Mouse (Mus musculus) heart, embryonic 11.5 days (tissue): Measurements from ENCODE around the gene Lhpp. TPM values are rescaled to one million over a fixed set of nuclear protein-coding genes. Genes with fewer than 3 reads are reported as not detected.

Experiments used
- ATAC-seq: fragments of 200-750 bp; cut with Nextera tagmentation; replicated peaks from 2 replicates; pipeline ENCODE4 v1.8.0; 2017; ENCODE audit warnings: moderate library complexity; ENCODE audit not compliant: insufficient number of reproducible peaks, low FRiP score, low TSS enrichment
- H3K27ac ChIP-seq: fragments of 300-500 bp; sonication (generic); 2 replicates; pipeline ENCODE4 v1.5.1; 2014; ENCODE audit warnings: mild to moderate bottlenecking, low read depth, low read length
- H3K27me3 ChIP-seq: fragments of 300-500 bp; sonication (generic); 2 replicates; pipeline ENCODE4 v1.6.1; 2014; ENCODE audit warnings: mild to moderate bottlenecking, low read length, mixed read lengths; ENCODE audit not compliant: control insufficient read depth, insufficient read depth
- H3K36me3 ChIP-seq: fragments of 300-500 bp; sonication (generic); 2 replicates; pipeline ENCODE4 v1.6.1; 2014; ENCODE audit warnings: mild to moderate bottlenecking, low read length, moderate library complexity, mixed read lengths; ENCODE audit not compliant: control insufficient read depth, insufficient read depth
- H3K4me1 ChIP-seq: fragments of 300-500 bp; sonication (generic); 2 replicates; pipeline ENCODE4 v1.6.1; 2014; ENCODE audit warnings: low read length; ENCODE audit not compliant: control insufficient read depth, insufficient read depth
- H3K4me2 ChIP-seq: fragments of 300-500 bp; sonication (generic); 2 replicates; pipeline ENCODE4 v1.6.1; 2014; ENCODE audit warnings: mild to moderate bottlenecking, moderate library complexity
- H3K4me3 ChIP-seq: fragments of 300-500 bp; sonication (generic); 2 replicates; pipeline ENCODE4 v1.5.1; 2014; ENCODE audit warnings: low read depth, low read length
- H3K9ac ChIP-seq: fragments of 300-500 bp; sonication (generic); 2 replicates; pipeline ENCODE4 v1.6.1; 2014; ENCODE audit warnings: mild to moderate bottlenecking, low read depth, low read length, moderate library complexity
- H3K9me3 ChIP-seq: fragments of 300-500 bp; sonication (generic); replicated peaks from 2 replicates; pipeline ENCODE4 v1.6.1; 2016; ENCODE audit warnings: low read length; ENCODE audit not compliant: control insufficient read depth
- WGBS: fragments of 180-500 bp; shearing (Covaris S2); extraction: QIAGEN DNeasy Blood & Tissue Kit; methylation state at CpG from one replicate; pipeline ENCODE4 v1.1.7; 2014; ENCODE audit not compliant: insufficient replicate concordance; 5-methylcytosine and 5-hydroxymethylcytosine counted together
- polyA plus RNA-seq: library from polyadenylated mRNA; unstranded; fragments of >200 nt; fragmentation: Nextera tagmentation; extraction: Ambion mirVana; gene quantifications from 2 replicates; pipeline ENCODE4 v1.2.1, GENCODE M21; 2014

The Lhpp gene
- polyA plus RNA-seq, 1 experiment from 2014 or later = 21.9 TPM

DNA sequence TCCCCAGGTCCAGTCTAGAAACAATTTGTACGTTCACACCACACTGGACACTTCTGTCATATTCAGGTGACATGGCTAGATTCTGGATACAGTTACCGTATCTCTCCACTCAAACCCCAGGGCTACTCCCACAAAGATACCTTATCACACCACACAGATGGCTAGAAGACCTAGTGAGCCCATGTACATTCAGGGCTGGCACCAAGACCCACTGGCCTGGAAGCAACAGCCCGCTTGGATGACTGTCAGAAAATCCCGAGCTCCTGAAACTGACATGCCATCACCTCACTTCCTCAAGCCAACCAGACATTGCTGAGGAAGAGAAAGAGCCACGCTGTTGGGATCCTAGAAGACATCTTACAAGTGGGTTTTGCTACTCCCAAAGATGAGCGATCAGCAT, 128.4 kb downstream of the Lhpp start:
- Histone ChIP-seq H3K4me3 (no peak overlapping the region), H3K4me1 (peaks cover 36% of the 10 kb centered on the region), H3K27ac (no peak overlapping the region), H3K27me3 (no peaks in the 10 kb centered on the region), H3K9me3 (no peaks in the 10 kb centered on the region), H3K9ac (no peak overlapping the region), H3K36me3 (no peaks in the 10 kb centered on the region), H3K4me2 (no peak overlapping the region)
- WGBS = 79% methylated on average over 6 of the region's 6 CpGs
- ATAC-seq = no peak

DNA sequence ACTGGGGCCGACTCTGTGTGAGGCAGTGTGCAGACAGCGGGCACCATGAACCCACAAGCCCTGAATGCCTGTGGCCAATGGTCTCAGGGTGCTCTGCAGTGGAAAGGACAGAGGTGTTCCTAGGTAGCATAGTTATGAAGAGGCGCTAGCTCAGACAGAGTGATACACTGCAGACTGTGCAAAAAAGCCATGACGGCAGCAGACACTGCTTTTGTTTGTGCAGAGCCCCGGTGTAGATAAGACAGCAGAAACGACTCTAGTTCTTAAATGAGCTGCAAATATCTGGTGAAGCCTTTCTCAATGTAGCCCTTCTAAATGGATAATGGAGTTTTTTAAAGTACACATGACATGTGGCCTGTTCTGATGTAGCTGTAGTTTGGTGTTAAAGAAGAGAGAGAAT, 129.4 kb downstream of the Lhpp start:
- WGBS = 53% methylated on average over 6 of the region's 6 CpGs
- Histone ChIP-seq H3K36me3 (no peaks in the 10 kb centered on the region), H3K9ac (no peak overlapping the region), H3K9me3 (no peaks in the 10 kb centered on the region), H3K4me2 (no peak overlapping the region), H3K27me3 (no peaks in the 10 kb centered on the region), H3K27ac (no peak overlapping the region), H3K4me1 (peaks cover 29% of the 10 kb centered on the region), H3K4me3 (no peak overlapping the region)
- ATAC-seq = no peak

DNA sequence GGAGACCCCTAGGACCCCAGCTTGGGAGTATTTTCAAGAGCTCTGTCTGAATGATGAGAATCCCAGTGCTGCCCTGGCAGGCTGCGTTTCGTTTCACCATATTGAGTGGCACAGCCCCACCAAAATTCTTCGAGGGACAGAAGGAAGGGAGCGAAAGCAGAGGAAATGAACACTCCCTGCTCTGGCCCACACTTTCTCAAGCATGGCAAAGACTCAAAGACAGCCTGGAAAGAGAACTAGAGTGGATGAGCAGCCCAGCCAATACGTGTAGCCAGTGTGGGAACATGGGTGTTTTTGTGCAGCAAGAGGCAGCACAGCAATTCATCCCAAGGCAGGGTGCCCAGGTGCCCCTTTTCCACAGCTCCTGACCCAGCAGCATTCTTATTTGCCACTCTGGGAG, 132.5 kb downstream of the Lhpp start:
- no peak overlapping the region for H3K27ac ChIP-seq

DNA sequence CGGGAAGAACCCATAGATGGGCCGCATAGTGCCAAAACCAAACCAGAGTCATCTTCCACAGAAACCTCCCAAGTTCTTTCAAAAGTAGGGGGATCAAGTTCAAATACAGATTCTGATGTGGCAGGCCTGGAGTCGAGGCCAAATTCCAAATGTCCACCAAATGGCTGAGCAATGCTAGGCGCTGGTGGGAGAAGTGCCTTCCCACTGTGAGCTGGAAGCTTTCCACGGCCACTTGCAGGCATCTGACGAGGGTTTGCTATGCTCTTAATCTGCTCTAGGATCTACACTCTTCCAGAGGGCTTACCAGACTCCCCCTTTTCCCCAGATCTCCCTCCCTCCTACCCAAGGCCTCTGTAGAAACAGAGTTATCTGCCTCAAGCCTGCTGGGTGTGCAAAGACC, 136.7 kb downstream of the Lhpp start:
- Histone ChIP-seq H3K36me3 (no peaks in the 10 kb centered on the region), H3K9ac (no peak overlapping the region), H3K4me2 (no peak overlapping the region), H3K4me1 (peaks cover 2% of the 10 kb centered on the region; the same call in 1 of the 2 replicates), H3K27ac (no peak overlapping the region), H3K9me3 (no peaks in the 10 kb centered on the region), H3K4me3 (no peak overlapping the region), H3K27me3 (no peaks in the 10 kb centered on the region)
- no peak for ATAC-seq
- WGBS = 72% methylated on average over 6 of the region's 6 CpGs

More for the DNA sequence above, 132.5 kb downstream of the Lhpp start:
- Histone ChIP-seq H3K4me3 (no peak overlapping the region), H3K36me3 (no peaks in the 10 kb centered on the region), H3K9me3 (no peaks in the 10 kb centered on the region), H3K27me3 (no peaks in the 10 kb centered on the region), H3K4me1 (peaks cover 10% of the 10 kb centered on the region), H3K4me2 (no peak overlapping the region), H3K9ac (no peak overlapping the region)
- 90% methylated on average over 5 of the region's 5 CpGs for WGBS
- ATAC-seq = no peak

DNA sequence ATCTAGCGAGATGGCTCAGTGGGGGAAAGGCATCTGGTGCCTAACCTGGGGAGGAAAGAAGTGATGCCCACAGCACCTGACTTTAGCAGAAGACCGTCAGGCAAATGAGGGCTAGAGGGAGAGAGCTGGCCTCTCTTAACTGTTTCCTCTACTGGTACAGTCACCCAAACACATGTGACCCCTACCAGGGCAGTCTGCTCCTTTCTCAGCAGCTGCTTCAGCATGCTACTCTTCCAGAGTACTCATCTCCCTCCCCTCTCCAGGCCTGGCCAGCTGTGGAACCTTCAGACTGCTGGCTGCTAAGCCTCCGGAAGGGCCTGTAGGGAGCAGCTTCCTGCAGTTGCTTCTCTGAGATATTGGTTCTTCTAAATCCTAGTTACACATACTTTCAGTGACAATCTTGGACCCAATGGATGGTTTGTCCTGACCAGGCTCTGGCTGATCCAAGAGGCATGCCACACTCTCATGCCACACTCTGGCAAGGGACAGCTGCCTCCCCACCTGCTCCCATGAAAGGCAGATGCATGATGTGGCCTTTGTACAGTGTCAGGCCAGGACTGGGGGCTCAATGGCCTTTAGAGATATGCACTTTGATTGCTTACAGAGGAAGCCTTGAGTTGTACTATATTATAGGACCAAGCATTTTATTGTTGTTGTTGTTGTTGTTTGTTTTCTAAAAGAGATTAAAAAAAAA, 137.8 kb downstream of the Lhpp start:
- Histone ChIP-seq H3K4me1 (peaks cover 2% of the 10 kb centered on the region; the same call in 1 of the 2 replicates), H3K27me3 (no peaks in the 10 kb centered on the region), H3K36me3 (no peaks in the 10 kb centered on the region), H3K4me3 (no peak overlapping the region), H3K27ac (no peak overlapping the region), H3K9ac (no peak overlapping the region), H3K4me2 (no peak overlapping the region), H3K9me3 (no peaks in the 10 kb centered on the region)
- 72% methylated on average over 3 of the region's 3 CpGs for whole genome bisulfite sequencing
- no peak for ATAC-seq

DNA sequence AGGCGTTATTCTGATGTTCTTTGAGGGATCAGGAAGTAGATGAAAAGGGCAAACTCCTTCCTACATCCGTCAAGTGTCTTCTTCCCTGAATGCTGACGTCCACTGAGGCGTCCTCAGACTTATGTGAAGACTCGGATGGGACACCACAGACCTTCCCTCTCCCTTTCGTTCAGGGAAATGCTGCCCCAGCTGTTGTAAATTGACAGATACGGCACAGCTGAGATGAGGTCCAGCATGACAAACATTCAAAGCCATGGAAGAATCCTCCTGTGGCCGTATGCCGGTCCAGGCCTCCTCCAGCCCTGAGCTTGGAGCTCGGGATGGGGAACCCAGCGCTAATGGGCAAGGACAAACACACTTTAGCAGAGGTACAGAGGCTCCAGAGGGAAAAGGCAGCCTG, 139.1 kb downstream of the Lhpp start:
- peaks cover 12% of the 10 kb centered on the region for H3K4me1 ChIP-seq
- H3K4me3 ChIP-seq = no peak overlapping the region
- no peaks in the 10 kb centered on the region for H3K27me3 ChIP-seq
- H3K27ac ChIP-seq = no peak overlapping the region
- H3K9me3 ChIP-seq = no peaks in the 10 kb centered on the region
- no peak overlapping the region for H3K9ac ChIP-seq
- no peaks in the 10 kb centered on the region for H3K36me3 ChIP-seq
- ATAC-seq = no peak
- WGBS = 89% methylated on average over 11 of the region's 11 CpGs
- H3K4me2 ChIP-seq = no peak overlapping the region

DNA sequence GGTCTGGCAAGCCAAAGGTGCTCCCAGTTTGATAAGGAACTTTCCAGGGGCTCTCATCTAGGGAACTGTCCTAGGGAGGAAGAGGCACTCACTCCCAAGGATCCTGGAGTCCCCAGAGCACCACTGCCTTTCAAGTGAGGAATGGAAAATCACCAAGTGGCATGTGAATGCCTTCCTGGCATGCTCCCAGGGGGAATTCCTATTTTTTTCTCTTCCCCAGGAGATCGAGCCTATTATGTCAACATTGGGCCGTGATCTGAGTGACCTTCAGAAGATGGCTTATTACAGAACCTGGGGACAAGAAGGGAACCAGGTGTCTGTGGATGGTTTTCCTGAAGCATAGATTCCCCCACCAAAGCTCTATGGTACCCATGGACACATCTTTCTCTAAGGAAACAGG, 141.3 kb downstream of the Lhpp start:
- H3K27me3 ChIP-seq = no peaks in the 10 kb centered on the region
- H3K27ac ChIP-seq = no peak overlapping the region
- no peak overlapping the region for H3K4me3 ChIP-seq
- 47% methylated on average over 2 of the region's 2 CpGs for WGBS
- no peak overlapping the region for H3K4me2 ChIP-seq
- H3K9me3 ChIP-seq = no peaks in the 10 kb centered on the region
- H3K36me3 ChIP-seq = no peaks in the 10 kb centered on the region
- H3K9ac ChIP-seq = no peak overlapping the region
- peaks cover 24% of the 10 kb centered on the region for H3K4me1 ChIP-seq
- ATAC-seq = no peak

DNA sequence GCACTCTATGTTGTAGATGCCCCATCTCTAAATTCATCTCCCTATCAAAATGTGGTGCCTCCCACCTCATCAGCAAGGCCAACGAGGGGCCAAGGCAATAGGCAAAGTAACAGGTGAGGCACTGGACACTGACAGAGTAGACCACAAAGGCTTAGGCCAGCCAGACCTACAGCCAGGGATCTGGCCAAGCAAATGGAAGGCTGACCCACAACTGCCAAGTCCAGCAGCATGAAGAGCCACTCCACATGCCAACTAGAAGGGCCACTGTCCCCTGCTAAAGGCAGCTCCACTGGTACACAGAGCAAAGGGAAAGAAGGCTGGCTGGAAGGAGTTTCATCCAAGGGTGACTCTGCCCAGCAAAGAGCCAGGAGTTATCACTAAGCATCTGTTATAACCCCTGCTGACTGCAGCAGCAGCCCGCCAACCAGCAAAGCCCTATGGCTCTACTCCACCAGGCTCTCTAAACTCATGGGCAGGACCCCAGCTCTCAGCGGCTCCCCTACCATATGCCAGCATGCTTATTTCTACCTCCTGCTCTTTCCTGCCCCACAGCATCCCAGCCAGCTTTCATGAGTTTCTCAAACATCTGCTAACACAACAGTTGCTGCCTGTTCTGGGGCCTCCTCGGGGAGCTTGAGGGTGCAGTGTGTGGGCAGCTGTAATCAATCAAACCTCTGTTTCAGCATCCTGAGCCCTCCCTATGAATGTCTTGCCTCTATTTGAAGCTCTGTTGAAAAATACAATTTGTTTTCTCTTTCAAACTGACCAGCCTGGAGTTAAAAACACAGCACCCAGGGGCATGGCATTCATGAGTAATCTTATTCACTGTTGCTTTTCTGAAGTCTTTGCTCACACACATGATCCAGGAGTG, 143.3 kb downstream of the Lhpp start:
- no peak for ATAC-seq
- Histone ChIP-seq H3K9ac (no peak overlapping the region), H3K27me3 (no peaks in the 10 kb centered on the region), H3K4me3 (no peak overlapping the region), H3K27ac (peak overlapping the region; percentile 2), H3K36me3 (0 out of 2 replicates have a peak, but pooled peaks cover 9% of the 10 kb centered on the region), H3K4me2 (no peak overlapping the region), H3K4me1 (peaks cover 24% of the 10 kb centered on the region), H3K9me3 (no peaks in the 10 kb centered on the region)
- 60% methylated on average over 4 of the region's 4 CpGs for WGBS
